Mouse (Mus musculus) kidney, postnatal 36 days (tissue): ENCODE measurements around the gene Gtpbp8.

Experiments used
- DNase-seq, 2 experiments: peaks; one replicate each; pipeline ENCODE4 v3.0.0; 2021 to 2022; ENCODE audit warnings: mixed read lengths in 2 of 2

The Gtpbp8 gene

GRCm38 (mm10) chr16:44745866-44746562 lies at the start of gene Gtpbp8:
Gtpbp8 (minus strand) TSS chr16:44746363.
- peak; percentile 90 to 93 for DNase-seq

GRCm38 (mm10) chr16:44794416-44794815 lies 48.3 kb upstream of the Gtpbp8 start:
- DNase-seq: no peak

- DNase-seq: no peak
Observed at GRCm38 (mm10) chr16:44786934-44787333, 40.8 kb upstream of the Gtpbp8 start.

- DNase-seq: no peak
Observed at GRCm38 (mm10) chr16:44780751-44781150, 34.6 kb upstream of the Gtpbp8 start.

- no peak for DNase-seq
Observed at GRCm38 (mm10) chr16:44779494-44779893, 33.3 kb upstream of the Gtpbp8 start.

GRCm38 (mm10) chr16:44778538-44779147 lies 32.5 kb upstream of the Gtpbp8 start:
- peak; percentile 10 to 44 for DNase-seq

GRCm38 (mm10) chr16:44774201-44774600 lies 28.0 kb upstream of the Gtpbp8 start:
- DNase-seq: no peak

- DNase-seq: no peak
Observed at GRCm38 (mm10) chr16:44773673-44774072, 27.5 kb upstream of the Gtpbp8 start.

GRCm38 (mm10) chr16:44772577-44772976 lies 26.4 kb upstream of the Gtpbp8 start:
- DNase-seq: no peak

- DNase-seq: no peak
Observed at GRCm38 (mm10) chr16:44767967-44768366, 21.8 kb upstream of the Gtpbp8 start.

GRCm38 (mm10) chr16:44767506-44767905 lies 21.3 kb upstream of the Gtpbp8 start:
- peak in 1 of 2 experiments; percentile 4 for DNase-seq

- DNase-seq: no peak
Observed at GRCm38 (mm10) chr16:44766320-44766892, 20.2 kb upstream of the Gtpbp8 start.

- no peak for DNase-seq
Observed at GRCm38 (mm10) chr16:44765555-44766319, 19.6 kb upstream of the Gtpbp8 start, which contains the start of gene Cd200r1. Cd200r1 (plus strand) TSS chr16:44765736.

- no peak for DNase-seq
Observed at GRCm38 (mm10) chr16:44761811-44762210, 15.6 kb upstream of the Gtpbp8 start.

- DNase-seq: no peak
Observed at GRCm38 (mm10) chr16:44757700-44758099, 11.5 kb upstream of the Gtpbp8 start.

- no peak for DNase-seq
Observed at GRCm38 (mm10) chr16:44748007-44748406, 1.8 kb upstream of the Gtpbp8 start.

GRCm38 (mm10) chr16:44745471-44745865 lies 695 bp downstream of the Gtpbp8 start:
- no peak for DNase-seq

- DNase-seq: no peak
Observed at GRCm38 (mm10) chr16:44742753-44743152, 3.4 kb downstream of the Gtpbp8 start.

GRCm38 (mm10) chr16:44736118-44736517 lies 10.0 kb downstream of the Gtpbp8 start:
- DNase-seq: no peak

GRCm38 (mm10) chr16:44735676-44736075 lies 10.5 kb downstream of the Gtpbp8 start:
- DNase-seq: no peak

GRCm38 (mm10) chr16:44734059-44734458 lies 12.1 kb downstream of the Gtpbp8 start:
- DNase-seq: no peak

GRCm38 (mm10) chr16:44727525-44727924 lies 18.6 kb downstream of the Gtpbp8 start:
- DNase-seq: no peak
